Comparison of ENCODE assay signal across 27 mouse cellular contexts in the genomic region with DNA sequence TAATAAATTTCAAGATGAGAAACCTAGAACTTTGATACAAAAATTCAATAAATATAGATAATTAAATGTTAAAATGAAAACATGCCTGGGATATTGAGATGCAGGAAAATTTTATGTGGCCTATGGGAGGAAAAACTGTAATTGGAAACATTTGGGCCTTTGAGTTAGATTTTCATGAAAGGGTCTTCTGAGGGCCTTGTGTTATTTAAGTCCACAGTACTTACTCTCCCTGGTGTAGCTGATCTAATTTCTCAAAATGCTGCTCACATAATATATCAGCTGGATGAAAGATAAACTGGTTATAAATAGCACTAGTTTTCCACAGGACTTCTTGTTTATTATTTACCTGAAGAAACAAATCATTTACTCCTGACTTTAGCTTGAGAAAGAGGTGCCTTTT.
"Had no signal": no experiment of that assay in that cellular context is flagged by ENCODE, and none has a peak within 500 bp of the region (broad histone marks: within the 10 kb centered on the region; RNA-seq: fewer than 3 reads in every experiment).

No protein-coding gene starts in this region.

- DNase-seq: gastrocnemius, adult 2 months; gastrocnemius, postnatal 10 days; gastrocnemius, postnatal 25 days; heart, adult 18-20 months; heart, postnatal 10 days; heart, postnatal 4 days; kidney, adult 11 months; kidney, adult 2 months; kidney, adult 9 months; kidney, postnatal 10 days; kidney, postnatal 25 days; kidney, postnatal 4 days; liver, embryonic 13.5 days; liver, postnatal 0 days had no signal

- H3K9ac ChIP-seq: heart, embryonic 12.5 days; hindbrain, embryonic 12.5 days; hindbrain, embryonic 14.5 days; limb, embryonic 13.5 days; limb, embryonic 15.5 days; liver, embryonic 13.5 days; liver, embryonic 15.5 days; liver, postnatal 0 days had no signal

- H3K4me3 ChIP-seq: gastrocnemius, adult 2 months; heart, embryonic 10.5 days; heart, embryonic 12.5 days; hindbrain, embryonic 10.5 days; hindbrain, embryonic 12.5 days; layer of hippocampus, adult 2 months; left cerebral cortex, adult 2 months; limb, embryonic 13.5 days; limb, embryonic 15.5 days; liver, embryonic 13.5 days; liver, embryonic 15.5 days had no signal

- H3K9me3 ChIP-seq: heart, embryonic 10.5 days; heart, embryonic 12.5 days; hindbrain, embryonic 10.5 days; hindbrain, embryonic 12.5 days; limb, embryonic 13.5 days; limb, embryonic 15.5 days; liver, embryonic 13.5 days; liver, embryonic 15.5 days had no signal

- H3K27ac ChIP-seq: gastrocnemius, adult 2 months; heart, embryonic 10.5 days; hindbrain, embryonic 10.5 days; hindbrain, embryonic 12.5 days; hindbrain, embryonic 14.5 days; layer of hippocampus, adult 2 months; left cerebral cortex, adult 2 months; limb, embryonic 13.5 days; limb, embryonic 15.5 days; liver, embryonic 13.5 days; liver, embryonic 15.5 days had no signal

- H3K4me1 ChIP-seq: heart, embryonic 10.5 days; heart, embryonic 12.5 days; hindbrain, embryonic 10.5 days; hindbrain, embryonic 12.5 days; limb, embryonic 13.5 days; limb, embryonic 15.5 days; liver, embryonic 13.5 days; liver, embryonic 15.5 days had no signal

- ATAC-seq: hindbrain, embryonic 16.5 days; intestine, embryonic 16.5 days; liver, postnatal 0 days had no signal

- H3K4me2 ChIP-seq: heart, embryonic 12.5 days; hindbrain, embryonic 12.5 days; hindbrain, embryonic 14.5 days; limb, embryonic 13.5 days; limb, embryonic 15.5 days; liver, embryonic 11.5 days; liver, embryonic 13.5 days; liver, embryonic 15.5 days had no signal

- H3K27me3 ChIP-seq: heart, embryonic 12.5 days; hindbrain, embryonic 12.5 days; limb, embryonic 13.5 days; limb, embryonic 15.5 days; liver, embryonic 13.5 days; liver, embryonic 15.5 days had no signal

- H3K36me3 ChIP-seq: heart, embryonic 10.5 days; heart, embryonic 12.5 days; hindbrain, embryonic 10.5 days; hindbrain, embryonic 12.5 days; limb, embryonic 13.5 days; limb, embryonic 15.5 days; liver, embryonic 13.5 days; liver, embryonic 15.5 days had no signal
